Mouse (Mus musculus): ENCODE data around the gene Olfr482.

GRCm38 (mm10) chr7:108097486-108097885 lies at the start of gene Olfr482:
- no peak for TF ChIP-seq POLR2A (IDR thresholded peaks at IDR 0.05; ENCODE audit: extremely low read depth, insufficient read depth, low read length)
- no peak for TF ChIP-seq CTCF (IDR thresholded peaks at IDR 0.05; ENCODE audit: low read depth, low read length)

Measured in liver, adult 2 months (tissue).